Mouse (Mus musculus): ENCODE results near the gene Olfm2.
A peak's percentile ranks its signal among the peaks of the same experiment; 100 is the strongest.
"Not testable (repeated sequence)": the region's sequence is repeated elsewhere in the genome, so short reads cannot be mapped to it uniquely, and the experiment has no call there.

Olfm2 gene

DNA sequence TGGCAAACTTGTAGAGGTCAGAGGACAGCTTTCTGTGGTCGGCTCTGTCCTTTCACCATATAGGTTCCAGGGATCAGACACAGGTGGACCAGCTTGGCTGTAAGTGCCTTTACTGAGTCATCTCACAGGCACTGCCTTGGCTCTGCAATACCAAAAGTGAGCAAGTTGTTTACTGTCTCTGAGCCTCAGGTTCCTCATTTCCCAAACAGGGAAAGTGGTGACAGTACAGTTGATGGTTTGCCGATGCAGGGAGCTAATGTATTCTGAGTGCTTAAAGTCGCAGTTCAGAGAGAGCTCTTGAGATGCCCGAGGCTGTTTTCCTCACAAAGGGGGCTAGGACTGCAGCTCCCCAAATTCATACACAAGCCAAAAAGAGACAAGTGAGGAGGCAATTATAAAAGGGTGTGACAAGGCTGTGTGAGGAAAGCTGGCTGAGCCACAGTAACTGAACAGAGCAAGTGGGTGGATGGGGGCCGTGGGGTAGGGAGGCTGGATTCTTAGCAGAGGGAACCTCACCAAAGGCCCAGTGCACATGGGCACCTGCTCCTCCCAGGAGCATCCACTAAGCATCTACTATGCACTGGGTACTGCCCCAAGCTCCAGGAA is 49.9 kb downstream of the Olfm2 start:
- no peak for DNase-seq (ENCODE audit: low spot score in 2 of 2)

DNA sequence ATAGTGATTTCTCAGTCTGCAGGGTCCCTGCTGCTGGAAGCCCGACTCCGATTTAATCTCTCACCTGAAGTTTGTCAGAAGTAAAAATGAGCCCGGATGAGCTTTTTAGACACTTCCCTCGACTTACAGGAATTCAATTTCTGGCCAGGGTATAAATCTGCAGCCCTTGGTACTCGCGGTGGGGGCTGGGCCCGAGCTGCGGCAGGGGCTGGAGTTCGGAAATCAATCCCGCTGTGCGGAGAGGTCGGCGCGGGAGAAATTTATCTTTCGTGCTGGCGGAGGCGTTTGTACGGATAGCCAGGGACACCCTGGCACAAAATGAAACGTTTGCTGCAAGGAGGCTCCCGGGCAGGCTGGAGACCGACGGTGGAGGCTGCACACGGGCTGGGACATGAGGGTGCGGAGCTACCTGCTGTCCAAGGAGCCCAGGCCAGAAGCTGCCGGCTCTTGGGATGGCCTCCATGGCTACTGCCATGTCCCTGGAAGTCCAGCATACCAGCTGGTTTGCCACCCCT is 51.4 kb downstream of the Olfm2 start:
- no peak for DNase-seq (ENCODE audit: low spot score in 2 of 2)

DNA sequence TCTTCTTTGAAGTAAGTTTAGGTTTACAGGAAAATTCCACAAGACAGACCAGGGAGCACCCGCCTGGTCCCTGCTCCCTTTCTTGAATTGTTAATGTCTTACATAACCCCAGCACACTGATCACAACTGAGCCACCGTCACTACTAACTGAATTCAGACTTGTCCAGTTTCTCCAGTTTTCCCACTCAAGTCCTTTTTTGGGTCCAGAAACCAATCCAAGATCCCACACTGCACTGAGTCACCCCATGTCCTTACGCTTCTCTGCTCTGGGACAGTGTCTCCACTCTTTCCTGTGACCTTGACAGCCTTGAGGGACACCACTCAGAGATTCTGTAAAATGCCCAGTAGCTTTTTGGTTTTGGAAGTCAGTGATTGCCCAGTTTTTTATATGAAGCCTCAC is 53.3 kb downstream of the Olfm2 start:
- no peak for DNase-seq (ENCODE audit: low spot score in 2 of 2)

DNA sequence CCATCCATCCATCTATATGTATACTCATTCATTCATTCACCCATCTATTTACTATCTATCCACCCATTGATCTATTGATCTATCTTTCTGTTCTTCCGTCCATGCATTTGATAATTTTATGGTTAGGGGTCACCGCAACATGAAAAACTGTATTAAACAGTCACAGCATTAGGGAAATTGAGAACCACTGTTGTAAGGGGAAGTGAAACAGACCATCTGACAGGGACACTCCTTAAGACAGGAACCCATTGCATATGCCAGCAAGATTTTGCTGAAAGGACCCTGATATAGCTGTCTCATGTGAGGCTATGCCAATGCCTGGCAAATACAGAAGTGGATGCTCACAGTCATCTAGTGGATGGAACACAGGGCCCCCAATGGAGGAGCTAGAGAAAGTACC is 55.7 kb downstream of the Olfm2 start:
- DNase-seq (ENCODE audit: low spot score in 2 of 2), result not testable (repeated sequence)

DNA sequence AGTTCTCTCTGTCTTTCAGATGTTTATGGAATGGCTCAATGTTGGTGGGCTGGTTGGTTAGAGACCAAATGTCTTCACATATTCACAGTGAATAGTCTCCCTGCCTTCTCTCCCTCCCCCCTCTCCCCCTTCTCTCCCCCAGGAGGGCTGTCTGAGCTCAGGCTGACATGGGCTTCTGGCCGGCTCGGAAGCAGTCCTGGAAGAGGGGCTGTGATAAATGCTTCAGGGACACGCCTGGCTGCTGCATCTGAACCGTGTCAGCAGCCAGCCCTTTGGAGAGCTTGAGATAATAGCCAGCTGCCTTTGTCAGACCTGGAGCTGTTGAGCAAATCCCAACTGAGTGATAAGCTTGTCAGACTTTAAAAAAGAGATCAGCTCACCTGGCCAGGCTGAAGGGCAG is 56.2 kb downstream of the Olfm2 start:
- DNase-seq (ENCODE audit: low spot score in 2 of 2), result no peak

DNA sequence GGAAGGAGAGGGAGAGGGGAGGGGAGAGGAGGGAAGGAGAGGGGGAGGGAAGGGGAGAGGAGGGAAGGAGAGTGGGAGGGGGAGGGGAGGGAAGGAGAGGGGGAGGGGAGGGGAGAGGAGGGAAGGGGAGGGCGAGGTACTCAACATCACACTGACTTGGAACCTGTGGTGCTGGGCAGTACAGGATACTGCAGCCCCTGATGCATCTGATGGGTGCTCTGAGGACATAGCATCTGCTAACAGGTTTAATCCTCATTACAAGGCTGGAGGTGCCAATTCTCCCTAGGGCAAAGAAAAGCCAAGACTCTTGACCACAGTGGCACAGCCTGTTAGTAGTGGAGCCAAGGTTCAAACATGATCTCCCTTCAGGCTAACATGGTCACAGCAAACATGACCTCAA is 56.7 kb downstream of the Olfm2 start:
- DNase-seq (ENCODE audit: low spot score in 2 of 2), result no peak

DNA sequence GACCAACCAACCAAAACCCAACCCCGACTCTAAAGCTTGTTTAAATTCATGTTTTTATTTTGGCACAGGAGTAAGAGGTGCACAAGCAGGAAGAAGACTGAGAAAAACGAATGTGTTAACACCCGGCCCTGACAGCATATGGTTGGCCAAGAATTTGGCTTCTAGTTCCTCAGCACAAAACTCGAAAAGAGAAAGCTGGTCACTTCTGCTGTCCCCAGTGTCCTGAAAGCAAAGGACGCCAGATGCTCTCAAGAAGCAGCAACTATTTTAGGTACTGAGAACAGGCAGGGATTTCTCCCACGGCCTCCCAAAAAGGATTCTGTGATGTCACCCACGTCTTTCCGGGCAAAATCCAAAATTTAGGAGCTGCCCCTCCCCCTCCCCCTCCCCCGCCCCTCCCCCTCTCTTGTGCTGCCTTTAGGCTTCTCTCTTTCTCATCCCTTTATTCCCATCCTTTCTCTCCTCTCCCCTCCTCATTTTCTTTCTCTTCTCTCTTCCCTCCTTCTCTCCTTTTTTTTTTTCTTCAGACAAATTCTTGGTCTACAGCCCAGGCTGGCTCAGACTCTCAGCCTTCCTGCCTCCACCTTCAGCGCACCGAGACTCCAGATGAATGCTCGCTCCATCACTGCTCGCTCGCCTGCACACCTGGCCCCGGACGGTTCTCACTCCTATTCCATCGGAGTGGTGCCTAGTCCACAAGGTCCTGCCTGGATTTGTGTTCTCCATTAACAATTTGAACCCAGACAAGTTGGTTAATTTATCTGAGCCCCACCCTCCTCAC is 60.9 kb downstream of the Olfm2 start:
- DNase-seq (ENCODE audit: low spot score in 2 of 2), result no peak

DNA sequence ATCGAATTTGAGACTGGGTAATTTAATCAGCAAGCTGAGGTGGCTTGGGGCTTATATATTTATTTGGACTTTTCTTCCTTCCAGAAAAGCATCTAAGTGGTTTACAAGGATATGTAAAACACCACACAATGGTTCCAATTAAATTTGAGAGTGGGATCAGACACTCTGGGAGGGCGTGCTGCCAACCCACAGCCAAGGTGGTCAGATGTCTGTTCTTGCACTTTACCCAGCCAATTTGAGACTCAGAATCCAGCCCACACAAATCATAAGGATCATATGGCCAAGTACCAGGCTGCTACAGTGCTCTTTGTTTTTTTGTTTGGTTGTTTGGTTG is 63.8 kb downstream of the Olfm2 start:
- no peak for DNase-seq (ENCODE audit: low spot score in 2 of 2)

DNA sequence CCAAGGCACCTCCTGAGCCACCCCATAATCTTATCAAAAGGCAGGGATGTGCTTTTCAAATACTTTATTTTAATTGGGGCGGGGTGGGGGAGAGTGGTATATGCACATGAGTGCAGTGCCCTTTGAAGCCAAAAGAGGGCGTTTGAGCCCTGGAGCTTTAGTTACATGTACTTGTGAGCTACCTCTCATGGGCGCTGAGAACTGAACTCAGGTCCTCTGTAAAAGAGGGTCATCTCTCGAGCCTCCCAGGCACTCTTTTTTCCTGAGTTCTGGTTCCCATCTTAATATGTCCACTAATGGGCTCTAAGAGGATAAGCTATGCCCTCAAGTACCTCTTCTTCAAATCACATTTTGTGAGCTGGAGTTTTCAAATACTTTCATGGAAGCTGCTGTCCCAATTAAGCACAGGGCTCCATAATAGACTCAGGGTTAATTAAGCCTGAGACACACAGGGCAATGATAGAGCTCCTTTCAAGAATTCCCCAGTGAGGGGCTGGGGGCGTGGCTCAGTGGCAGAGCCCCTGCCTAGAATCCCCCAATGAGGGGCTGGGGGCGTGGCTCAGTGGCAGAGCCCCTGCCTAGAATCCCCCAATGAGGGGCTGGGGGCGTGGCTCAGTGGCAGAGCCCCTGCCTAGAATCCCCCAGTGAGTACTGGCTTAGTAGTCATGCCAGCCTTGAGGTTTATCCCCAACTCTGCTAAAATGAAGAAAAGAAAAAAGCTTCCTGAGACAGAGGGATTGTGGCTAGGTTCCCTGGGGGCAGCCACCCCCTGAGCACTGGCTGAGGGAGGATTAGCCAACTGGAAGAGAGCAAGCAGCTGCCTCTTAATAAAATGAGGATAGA is 64.4 kb downstream of the Olfm2 start:
- DNase-seq (ENCODE audit: low spot score in 2 of 2), result no peak

DNA sequence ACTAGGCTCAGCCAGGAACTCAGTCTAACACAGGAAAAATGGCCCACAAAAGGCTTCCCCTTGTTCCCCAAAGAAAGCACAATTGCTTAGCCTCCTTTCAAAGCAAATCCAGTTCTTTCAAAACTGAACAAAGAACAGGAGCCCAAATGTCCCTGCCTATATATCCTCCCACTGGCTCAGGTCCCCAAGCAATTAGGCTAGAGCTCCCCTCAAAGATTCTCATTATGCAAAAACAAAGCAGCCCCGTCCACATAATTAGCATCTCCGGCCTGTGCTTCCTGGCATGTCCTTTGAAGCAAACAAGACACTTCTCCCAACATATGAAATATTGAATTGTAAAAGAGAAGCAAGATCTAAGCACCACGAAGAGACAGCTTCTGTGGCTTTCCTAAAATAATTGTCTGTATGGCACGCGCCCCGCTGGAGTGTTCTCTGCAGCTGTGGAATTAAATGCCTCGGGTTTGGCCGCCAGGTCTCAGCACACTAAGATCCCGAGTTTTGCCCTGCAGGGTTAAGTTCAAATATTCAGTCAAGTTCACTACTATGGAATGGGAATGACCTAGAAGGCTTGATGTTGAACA is 65.7 kb downstream of the Olfm2 start:
- no peak for DNase-seq (ENCODE audit: low spot score in 2 of 2)

DNA sequence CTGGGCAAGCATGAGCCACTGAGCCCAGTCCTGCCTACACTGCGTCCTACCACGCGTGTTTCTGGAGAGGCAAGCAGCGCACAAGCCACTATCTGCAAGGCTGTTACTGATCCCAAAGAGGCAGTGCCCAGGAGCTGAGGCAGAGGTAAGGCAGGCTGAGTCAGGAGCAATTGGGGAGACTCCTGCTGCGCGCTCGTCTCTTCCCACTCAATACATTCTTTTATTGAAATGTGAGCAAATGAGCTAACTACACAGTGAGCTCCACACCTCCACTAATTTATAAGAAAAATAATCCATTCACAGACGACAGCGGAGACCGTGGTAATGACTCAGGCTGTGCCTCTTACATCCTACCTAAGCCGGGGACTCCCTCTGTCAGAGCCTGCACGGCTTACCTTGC is 68.3 kb downstream of the Olfm2 start:
- DNase-seq (ENCODE audit: low spot score in 2 of 2), result no peak

DNA sequence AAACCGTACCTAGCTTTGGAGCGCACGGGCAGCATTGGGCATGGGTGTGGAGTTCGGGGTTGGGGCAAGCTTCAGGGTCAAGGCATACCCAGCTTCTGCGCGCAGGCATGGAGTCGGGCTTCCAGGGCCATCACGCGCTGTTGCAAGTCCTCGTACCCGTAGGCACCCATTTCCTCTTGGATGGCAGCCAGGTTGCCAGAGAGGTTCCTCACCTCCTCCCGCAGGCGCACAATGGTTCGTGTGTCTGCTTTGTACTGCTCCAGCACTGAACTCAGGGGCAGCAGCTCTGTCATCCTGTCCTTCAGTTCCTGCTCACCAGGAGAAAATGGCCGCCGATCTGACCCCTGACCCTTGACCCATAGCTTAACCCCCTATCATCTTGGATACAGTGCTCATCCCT is 74.1 kb downstream of the Olfm2 start:
- DNase-seq (ENCODE audit: low spot score in 2 of 2), result no peak

DNA sequence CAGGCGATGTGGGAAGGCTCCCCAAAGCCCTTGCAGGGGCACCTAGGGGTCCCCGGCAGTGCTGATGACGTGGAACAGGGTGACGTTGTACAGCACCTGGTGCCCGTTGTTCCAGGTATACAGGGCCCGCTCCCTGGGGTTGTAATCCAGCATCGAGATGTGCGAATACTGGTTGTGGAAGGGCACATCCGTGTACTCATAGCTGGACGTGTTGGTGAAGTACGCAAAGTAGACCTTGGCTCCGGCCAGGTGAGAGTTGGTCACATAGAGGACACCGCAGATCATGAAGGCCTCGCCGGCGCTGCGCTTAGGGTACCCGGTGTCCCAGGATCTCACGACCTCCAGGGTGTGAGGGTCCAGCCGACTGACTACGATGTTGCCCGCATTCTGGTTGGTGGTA is 78.1 kb downstream of the Olfm2 start:
- DNase-seq (ENCODE audit: low spot score in 2 of 2), result no peak

DNA sequence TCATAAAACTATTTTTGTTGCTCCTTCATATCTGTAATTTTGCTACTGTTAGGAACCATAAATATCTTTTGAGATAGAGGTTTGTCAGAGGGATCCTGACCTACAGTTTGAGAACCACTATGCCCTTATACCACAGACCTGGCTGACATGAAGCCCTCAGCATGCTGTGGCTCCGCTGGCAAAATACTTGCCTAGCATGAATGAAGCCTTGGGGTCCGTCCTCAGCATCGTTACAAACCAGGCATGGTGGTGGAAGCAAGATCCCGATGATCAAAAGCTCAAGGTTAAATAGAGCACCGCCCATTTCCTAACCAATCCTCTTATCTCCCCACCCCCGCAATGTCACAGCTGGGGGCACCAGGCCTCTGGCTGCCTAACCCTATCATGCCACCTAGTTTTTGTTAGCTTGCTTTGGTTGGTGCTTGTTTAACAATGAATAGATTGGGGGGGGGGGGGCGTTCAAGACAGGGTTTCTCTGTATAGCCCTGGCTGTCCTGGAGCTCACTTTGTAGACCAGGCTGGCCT is 79.6 kb downstream of the Olfm2 start:
- no peak for DNase-seq (ENCODE audit: low spot score in 2 of 2)

DNA sequence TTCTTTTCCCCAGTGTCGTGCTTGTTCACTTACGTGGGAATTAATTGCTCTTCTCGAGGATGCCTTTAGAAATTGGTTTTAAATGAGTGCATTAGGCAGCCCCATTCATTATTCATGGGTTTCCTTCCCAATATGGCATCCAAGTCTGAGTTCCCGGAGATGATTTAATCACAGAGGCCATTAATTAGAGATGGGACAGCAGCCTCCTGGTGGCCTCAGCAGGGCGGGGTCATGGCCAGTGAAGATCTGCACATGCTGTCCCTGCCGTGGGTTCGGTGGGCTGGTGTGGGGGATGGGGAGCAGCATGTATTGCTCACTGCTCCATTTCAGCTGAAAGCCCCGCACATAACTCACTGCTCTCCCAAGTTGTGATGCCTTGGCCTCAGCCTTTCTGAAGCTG is 80.2 kb downstream of the Olfm2 start:
- no peak for DNase-seq (ENCODE audit: low spot score in 2 of 2)

DNA sequence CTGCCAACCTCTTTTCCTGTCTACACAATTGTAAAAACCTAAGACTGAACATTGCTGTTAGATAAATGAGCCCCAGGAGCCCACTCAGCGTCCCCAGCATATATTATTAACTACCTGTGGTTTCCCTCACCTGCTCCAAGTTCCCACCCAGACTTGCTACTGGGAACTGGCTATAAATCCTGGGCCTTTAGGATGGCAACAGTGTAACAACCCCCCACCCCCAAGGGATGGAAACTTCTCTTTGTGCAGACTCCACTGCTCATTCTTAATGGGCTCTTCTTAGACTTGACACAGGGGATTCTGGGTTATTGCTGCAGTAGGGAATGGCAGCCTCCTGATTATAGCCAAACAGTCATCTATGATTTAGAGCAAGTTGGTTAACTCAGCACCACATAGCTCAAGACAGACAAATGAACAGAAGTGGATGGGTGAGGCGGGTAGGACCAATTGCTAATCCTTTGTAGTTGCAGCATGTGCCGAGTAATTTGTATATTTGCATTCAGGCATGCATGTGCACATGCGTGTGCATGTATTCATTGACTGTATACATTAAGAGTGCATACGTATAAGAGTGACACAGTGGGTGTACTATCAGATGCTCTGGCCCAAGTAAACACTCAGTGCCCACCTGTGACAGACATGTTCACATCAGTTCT is 81.0 kb downstream of the Olfm2 start:
- DNase-seq (ENCODE audit: low spot score in 2 of 2), result no peak

DNA sequence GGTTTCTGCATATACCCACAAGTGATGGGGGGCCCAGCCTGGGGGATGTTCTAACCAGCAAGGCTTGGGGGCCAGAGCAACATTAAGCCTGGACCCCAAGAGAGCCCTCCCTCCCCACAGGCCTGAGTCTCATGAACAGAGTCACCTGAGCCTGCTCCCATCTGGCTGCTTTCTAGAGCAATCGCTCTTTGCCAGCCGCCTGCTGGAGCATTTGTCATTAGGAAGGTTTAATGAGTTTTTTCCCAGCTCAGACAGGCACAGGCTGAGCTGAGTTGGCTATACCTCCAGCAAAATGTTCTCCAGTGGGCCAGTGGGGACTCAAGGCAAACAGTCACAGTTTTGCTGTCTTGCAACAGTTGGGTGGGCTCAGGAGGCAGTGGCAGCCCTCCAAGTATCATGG is 81.8 kb downstream of the Olfm2 start:
- DNase-seq (ENCODE audit: low spot score in 2 of 2), result no peak

DNA sequence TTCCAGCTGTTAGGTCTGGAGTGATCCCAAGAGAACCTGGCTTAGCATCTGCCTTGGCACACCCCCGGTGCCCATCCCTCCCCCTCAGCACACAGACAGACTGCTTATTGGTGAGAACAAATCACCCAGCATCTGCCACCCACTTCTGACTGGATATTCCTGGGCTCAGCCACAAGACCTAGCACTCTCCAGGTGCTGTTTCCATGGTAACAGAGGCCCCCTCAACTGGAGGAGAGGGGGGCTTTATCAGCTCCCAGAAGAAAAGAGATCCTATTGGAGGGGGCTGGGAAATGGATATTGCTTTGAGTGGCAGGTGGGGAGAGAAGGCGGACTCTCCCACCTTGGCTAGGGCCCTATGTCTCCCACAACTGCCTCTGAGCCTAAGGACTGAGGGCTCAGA is 82.2 kb downstream of the Olfm2 start:
- DNase-seq (ENCODE audit: low spot score in 2 of 2), result no peak

DNA sequence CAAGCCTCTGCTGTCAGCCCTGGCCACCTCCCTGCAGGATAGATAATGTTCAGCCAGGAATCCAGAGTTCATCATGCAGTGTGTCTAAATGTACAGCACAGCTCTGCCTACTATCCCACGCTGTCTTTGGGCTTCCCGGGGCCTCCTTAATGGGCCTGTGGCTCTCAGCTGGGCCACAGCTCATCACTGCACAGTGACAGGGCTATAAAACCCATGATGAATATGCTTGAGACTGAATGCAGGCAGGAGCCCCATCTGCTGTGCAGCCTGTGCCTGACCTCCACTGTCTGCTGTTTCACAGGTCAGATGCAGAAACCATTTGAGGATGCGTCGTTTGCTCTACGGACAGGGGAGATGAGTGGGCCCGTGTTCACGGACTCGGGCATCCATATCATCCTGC is 83.3 kb downstream of the Olfm2 start:
- no peak for DNase-seq (ENCODE audit: low spot score in 2 of 2)

DNA sequence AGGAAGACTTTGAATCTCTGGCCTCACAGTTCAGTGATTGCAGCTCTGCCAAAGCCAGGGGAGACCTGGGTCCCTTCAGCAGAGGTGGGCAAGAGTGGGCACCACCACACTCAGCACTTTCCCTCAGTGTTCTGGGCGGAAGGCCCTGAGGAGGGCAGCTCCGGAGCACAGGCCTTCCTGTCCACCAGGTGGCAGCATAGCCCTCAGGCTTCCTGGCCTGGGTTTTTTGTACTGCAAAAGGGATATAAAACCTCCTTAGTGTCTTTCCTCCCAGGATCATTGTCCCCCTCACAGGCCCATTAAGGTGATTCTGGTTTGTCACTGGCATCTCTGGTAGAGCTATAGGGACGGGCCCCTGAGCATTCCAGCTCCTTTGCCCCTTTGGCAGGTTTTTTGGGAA is 83.8 kb downstream of the Olfm2 start:
- DNase-seq (ENCODE audit: low spot score in 2 of 2), result peak; percentile 79 to 81

DNA sequence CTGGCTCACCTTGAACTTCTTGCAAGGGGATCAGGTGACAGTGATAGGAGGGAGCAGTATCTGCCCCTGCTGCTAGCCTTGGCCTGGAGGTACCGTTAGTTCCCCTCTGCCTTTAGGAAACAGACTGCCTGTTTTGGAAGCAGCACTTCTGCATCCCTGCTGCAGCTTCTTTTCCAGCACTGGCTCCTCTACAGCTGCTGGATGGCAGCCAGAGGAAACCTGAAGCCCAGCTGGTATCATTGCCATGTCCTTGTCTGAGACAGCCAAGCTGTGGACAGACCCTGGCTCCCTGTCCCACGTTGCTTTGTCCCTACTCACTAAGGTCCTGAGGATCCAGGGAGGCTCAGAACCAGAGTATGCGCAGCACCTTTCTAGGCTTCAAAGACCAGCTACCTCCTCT is 88.6 kb downstream of the Olfm2 start:
- no peak for DNase-seq (ENCODE audit: low spot score in 2 of 2)

DNA sequence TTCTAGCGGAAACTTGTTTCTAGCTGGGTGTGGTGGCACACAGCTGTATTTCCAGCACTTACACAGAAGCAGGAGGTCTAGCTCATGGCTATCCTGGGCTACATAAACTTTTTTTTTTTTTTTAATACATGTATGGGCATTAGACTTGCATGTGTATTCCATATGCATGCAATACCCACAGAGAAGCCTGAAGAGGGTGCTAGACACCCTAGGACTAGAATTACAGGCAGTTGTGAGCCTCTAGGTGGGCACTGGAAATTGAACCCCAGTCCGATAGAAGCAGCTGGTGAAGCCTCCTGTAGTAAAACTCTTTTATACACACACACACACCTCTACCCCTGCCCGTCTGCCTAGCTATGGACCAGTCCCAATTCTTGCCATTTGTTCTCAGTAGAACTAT is 92.3 kb downstream of the Olfm2 start:
- DNase-seq (ENCODE audit: low spot score in 2 of 2), result no peak
